Mouse (Mus musculus) liver, embryonic 14.5 days (tissue): ENCODE measurements around the gene Olfr1204. TPM values are rescaled to one million over a fixed set of nuclear protein-coding genes. Genes with fewer than 3 reads are reported as not detected.

ENCODE experiments used
- ATAC-seq: fragments of 200-750 bp; cut with Nextera tagmentation; 2 replicates; pipeline ENCODE4 v1.8.0; 2017; ENCODE audit warnings: moderate number of reproducible peaks, mild to moderate bottlenecking, moderate library complexity; ENCODE audit not compliant: insufficient read depth
- DNase-seq, 3 experiments: peaks; one replicate each; pipeline ENCODE4 v3.0.0-alpha.2; 2012 to 2013; ENCODE audit warnings: low read depth in 3 of 3, low spot score in 3 of 3
- H3K27ac ChIP-seq: fragments of 300-500 bp; sonication (generic); 2 replicates; pipeline ENCODE4 v1.5.1; 2014; ENCODE audit warnings: moderate library complexity, mild to moderate bottlenecking, control low read depth, inconsistent platforms
- H3K27me3 ChIP-seq: fragments of 300-500 bp; sonication (generic); 2 replicates; pipeline ENCODE4 v1.6.1; 2014; ENCODE audit warnings: mild to moderate bottlenecking, low read length, moderate library complexity; ENCODE audit not compliant: control insufficient read depth, insufficient read depth
- H3K36me3 ChIP-seq: fragments of 300-500 bp; sonication (generic); replicated peaks from 2 replicates; pipeline ENCODE4 v1.6.1; 2014; ENCODE audit warnings: low read depth; ENCODE audit not compliant: control insufficient read depth, insufficient read depth
- H3K4me1 ChIP-seq, 2 experiments: fragments of 200-500 bp in 1 of 2; fragments of 300-500 bp in 1 of 2; sonication (generic) in 1 of 2; replicated peaks; 2 replicates each; pipeline ENCODE4 v1.6.1; 2012 to 2014; ENCODE audit warnings: antibody characterized with exemption in 1 of 2, inconsistent platforms in 1 of 2, low read length in 1 of 2; ENCODE audit not compliant: control insufficient read depth in 2 of 2, insufficient read depth in 2 of 2
- H3K4me2 ChIP-seq: fragments of 300-500 bp; sonication (generic); 2 replicates; pipeline ENCODE4 v1.6.1; 2014; ENCODE audit warnings: low read depth, mild to moderate bottlenecking, control low read depth, moderate library complexity
- H3K4me3 ChIP-seq, 2 experiments: fragments of 200-500 bp in 1 of 2; fragments of 300-500 bp in 1 of 2; sonication (generic) in 1 of 2; 2 replicates each; pipeline ENCODE4 v1.5.1; 2012 to 2014; ENCODE audit warnings: low read depth in 2 of 2, low read length in 2 of 2, mild to moderate bottlenecking in 2 of 2, control low read depth in 1 of 2, inconsistent platforms in 1 of 2, moderate library complexity in 1 of 2; ENCODE audit not compliant: insufficient read depth in 1 of 2
- H3K9ac ChIP-seq: fragments of 300-500 bp; sonication (generic); replicated peaks from 2 replicates; pipeline ENCODE4 v1.6.1; 2014; ENCODE audit warnings: mild to moderate bottlenecking, control low read depth, moderate library complexity
- H3K9me3 ChIP-seq: fragments of 300-500 bp; sonication (generic); 2 replicates; pipeline ENCODE4 v1.6.1; 2016; ENCODE audit warnings: low read length, mixed read lengths; ENCODE audit not compliant: control insufficient read depth
- CTCF ChIP-seq: IDR thresholded peaks from 2 replicates; pipeline ENCODE4 v1.5.1; 2016; ENCODE audit warnings: antibody characterized with exemption, low read depth, control low read depth
- EP300 ChIP-seq: IDR thresholded peaks from 2 replicates; pipeline ENCODE4 v1.6.1; 2016; ENCODE audit warnings: antibody characterized with exemption, low read depth
- polyA plus RNA-seq, 2 experiments: library from polyadenylated mRNA; depleted of rRNA in 1 of 2; stranded (reverse) in 1 of 2; unstranded in 1 of 2; fragments of >200 nt; fragmentation: Nextera tagmentation in 1 of 2; extraction: Ambion mirVana in 1 of 2; gene quantifications; 2 replicates each; pipeline versions ENCODE4 v1.2.1 to v1.2.3; 2012 to 2014

The Olfr1204 gene
- polyA plus RNA-seq, 2 experiments: not detected

- H3K27ac ChIP-seq: no peak within 1 kb of the TSS
- H3K4me1 ChIP-seq: no peaks in the 10 kb centered on the region
- H3K36me3 ChIP-seq: no peaks in the 10 kb centered on the region
- H3K4me2 ChIP-seq: no peak within 1 kb of the TSS
- no peak within 1 kb of the TSS for H3K9ac ChIP-seq
- no peak for ATAC-seq
- no peaks in the 10 kb centered on the region for H3K9me3 ChIP-seq
- no peaks in the 10 kb centered on the region for H3K27me3 ChIP-seq
- no peak within 1 kb of the TSS for H3K4me3 ChIP-seq
- no peak for DNase-seq
- TF ChIP-seq CTCF (no peak), EP300 (no peak)
Observed at GRCm38 (mm10) chr2:88902211-88902610, 53.1 kb downstream of the Olfr1204 start, which contains the start of gene Olfr1208. TSS of gene Olfr1208 (minus strand) at chr2:88902311.

Other genes starting within 250 kb of the Olfr1204 start
- not detected in 2 replicates for gene Olfr1191-ps1, start 208.8 kb upstream of the Olfr1204 start, polyA plus RNA-seq (2012; rRNA removed)
- gene Olfr1191-ps1, start 208.8 kb upstream of the Olfr1204 start, polyA plus RNA-seq (2014; fragmentation: Nextera tagmentation; extraction: Ambion mirVana): not detected in 2 replicates
- not detected in 2 replicates for gene Olfr1192-ps1, start 200.8 kb upstream of the Olfr1204 start, polyA plus RNA-seq (2012; rRNA removed)
- gene Olfr1192-ps1, start 200.8 kb upstream of the Olfr1204 start, polyA plus RNA-seq (2014; fragmentation: Nextera tagmentation; extraction: Ambion mirVana): not detected in 2 replicates
- not detected in 2 replicates for gene Olfr1193, start 173.7 kb upstream of the Olfr1204 start, polyA plus RNA-seq (2012; rRNA removed)
- gene Olfr1193, start 173.7 kb upstream of the Olfr1204 start, polyA plus RNA-seq (2014; fragmentation: Nextera tagmentation; extraction: Ambion mirVana): not detected in 2 replicates
- gene Olfr1195, start 160.1 kb upstream of the Olfr1204 start, polyA plus RNA-seq (2012; rRNA removed): not detected in 2 replicates
- not detected in 2 replicates for gene Olfr1195, start 160.1 kb upstream of the Olfr1204 start, polyA plus RNA-seq (2014; fragmentation: Nextera tagmentation; extraction: Ambion mirVana)
- not detected in 2 replicates for gene Olfr1196, start 144.7 kb upstream of the Olfr1204 start, polyA plus RNA-seq (2012; rRNA removed)
- not detected in 2 replicates for gene Olfr1196, start 144.7 kb upstream of the Olfr1204 start, polyA plus RNA-seq (2014; fragmentation: Nextera tagmentation; extraction: Ambion mirVana)
- gene Olfr1197, start 116.9 kb upstream of the Olfr1204 start, polyA plus RNA-seq (2012; rRNA removed): not detected in 2 replicates
- gene Olfr1197, start 116.9 kb upstream of the Olfr1204 start, polyA plus RNA-seq (2014; fragmentation: Nextera tagmentation; extraction: Ambion mirVana): not detected in 2 replicates
- gene Olfr1198, start 97.9 kb upstream of the Olfr1204 start, polyA plus RNA-seq (2012; rRNA removed): not detected in 2 replicates
- not detected in 2 replicates for gene Olfr1198, start 97.9 kb upstream of the Olfr1204 start, polyA plus RNA-seq (2014; fragmentation: Nextera tagmentation; extraction: Ambion mirVana)
- gene Olfr1199, start 88.8 kb upstream of the Olfr1204 start, polyA plus RNA-seq (2012; rRNA removed): not detected in 2 replicates
- gene Olfr1199, start 88.8 kb upstream of the Olfr1204 start, polyA plus RNA-seq (2014; fragmentation: Nextera tagmentation; extraction: Ambion mirVana): not detected in 2 replicates
- gene Olfr1200, start 78.8 kb upstream of the Olfr1204 start, polyA plus RNA-seq (2012; rRNA removed): not detected in 2 replicates
- not detected in 2 replicates for gene Olfr1200, start 78.8 kb upstream of the Olfr1204 start, polyA plus RNA-seq (2014; fragmentation: Nextera tagmentation; extraction: Ambion mirVana)
- not detected in 2 replicates for gene Olfr1201, start 56.3 kb upstream of the Olfr1204 start, polyA plus RNA-seq (2012; rRNA removed)
- not detected in 2 replicates for gene Olfr1201, start 56.3 kb upstream of the Olfr1204 start, polyA plus RNA-seq (2014; fragmentation: Nextera tagmentation; extraction: Ambion mirVana)
- gene Olfr1202, start 34.8 kb upstream of the Olfr1204 start, polyA plus RNA-seq (2012; rRNA removed): not detected in 2 replicates
- gene Olfr1202, start 34.8 kb upstream of the Olfr1204 start, polyA plus RNA-seq (2014; fragmentation: Nextera tagmentation; extraction: Ambion mirVana): not detected in 2 replicates
- not detected in 2 replicates for gene Olfr1205, start 19.6 kb upstream of the Olfr1204 start, polyA plus RNA-seq (2012; rRNA removed)
- gene Olfr1205, start 19.6 kb upstream of the Olfr1204 start, polyA plus RNA-seq (2014; fragmentation: Nextera tagmentation; extraction: Ambion mirVana): not detected in 2 replicates
- not detected in 2 replicates for gene Olfr1206, start 13.9 kb downstream of the Olfr1204 start, polyA plus RNA-seq (2012; rRNA removed)
- gene Olfr1206, start 13.9 kb downstream of the Olfr1204 start, polyA plus RNA-seq (2014; fragmentation: Nextera tagmentation; extraction: Ambion mirVana): not detected in 2 replicates
- not detected in 2 replicates for gene Olfr1208, start 53.0 kb downstream of the Olfr1204 start, polyA plus RNA-seq (2012; rRNA removed)
- not detected in 2 replicates for gene Olfr1208, start 53.0 kb downstream of the Olfr1204 start, polyA plus RNA-seq (2014; fragmentation: Nextera tagmentation; extraction: Ambion mirVana)
- not detected in 2 replicates for gene Olfr1209, start 65.9 kb downstream of the Olfr1204 start, polyA plus RNA-seq (2012; rRNA removed)
- gene Olfr1209, start 65.9 kb downstream of the Olfr1204 start, polyA plus RNA-seq (2014; fragmentation: Nextera tagmentation; extraction: Ambion mirVana): not detected in 2 replicates
- gene Olfr1211, start 88.8 kb downstream of the Olfr1204 start, polyA plus RNA-seq (2012; rRNA removed): not detected in 2 replicates
- gene Olfr1211, start 88.8 kb downstream of the Olfr1204 start, polyA plus RNA-seq (2014; fragmentation: Nextera tagmentation; extraction: Ambion mirVana): not detected in 2 replicates
- not detected in 2 replicates for gene Olfr1212, start 104.7 kb downstream of the Olfr1204 start, polyA plus RNA-seq (2012; rRNA removed)
- gene Olfr1212, start 104.7 kb downstream of the Olfr1204 start, polyA plus RNA-seq (2014; fragmentation: Nextera tagmentation; extraction: Ambion mirVana): not detected in 2 replicates
- gene Gm13762, start 131.0 kb downstream of the Olfr1204 start, polyA plus RNA-seq (2012; rRNA removed): not detected in 2 replicates
- gene Gm13762, start 131.0 kb downstream of the Olfr1204 start, polyA plus RNA-seq (2014; fragmentation: Nextera tagmentation; extraction: Ambion mirVana): not detected in 2 replicates
- not detected in 2 replicates for gene Olfr1214, start 143.4 kb downstream of the Olfr1204 start, polyA plus RNA-seq (2012; rRNA removed)
- not detected in 2 replicates for gene Olfr1214, start 143.4 kb downstream of the Olfr1204 start, polyA plus RNA-seq (2014; fragmentation: Nextera tagmentation; extraction: Ambion mirVana)
- not detected in 2 replicates for gene Olfr1215, start 157.7 kb downstream of the Olfr1204 start, polyA plus RNA-seq (2012; rRNA removed)
- gene Olfr1215, start 157.7 kb downstream of the Olfr1204 start, polyA plus RNA-seq (2014; fragmentation: Nextera tagmentation; extraction: Ambion mirVana): not detected in 2 replicates
- not detected in 2 replicates for gene Olfr1216, start 169.0 kb downstream of the Olfr1204 start, polyA plus RNA-seq (2012; rRNA removed)
- gene Olfr1216, start 169.0 kb downstream of the Olfr1204 start, polyA plus RNA-seq (2014; fragmentation: Nextera tagmentation; extraction: Ambion mirVana): not detected in 2 replicates
- gene Olfr1217, start 182.8 kb downstream of the Olfr1204 start, polyA plus RNA-seq (2012; rRNA removed): not detected in 2 replicates
- gene Olfr1217, start 182.8 kb downstream of the Olfr1204 start, polyA plus RNA-seq (2014; fragmentation: Nextera tagmentation; extraction: Ambion mirVana): not detected in 2 replicates
- not detected in 2 replicates for gene Olfr1218, start 211.9 kb downstream of the Olfr1204 start, polyA plus RNA-seq (2012; rRNA removed)
- gene Olfr1218, start 211.9 kb downstream of the Olfr1204 start, polyA plus RNA-seq (2014; fragmentation: Nextera tagmentation; extraction: Ambion mirVana): not detected in 2 replicates
- not detected in 2 replicates for gene Olfr1219, start 234.2 kb downstream of the Olfr1204 start, polyA plus RNA-seq (2012; rRNA removed)
- gene Olfr1219, start 234.2 kb downstream of the Olfr1204 start, polyA plus RNA-seq (2014; fragmentation: Nextera tagmentation; extraction: Ambion mirVana): not detected in 2 replicates